Mouse (Mus musculus): ENCODE data around the gene Cacna1a. TPM values are rescaled to one million over a fixed set of nuclear protein-coding genes. Genes with fewer than 3 reads are reported as not detected.

Gene Cacna1a
- total and polyA plus RNA-seq, 2 experiments from 2014 or later, result 8.6 to 31.1 TPM

- ATAC-seq, result no peak
- H3K9me3 ChIP-seq (ENCODE audit: low read length), result no peaks in the 10 kb centered on the region
- WGBS, result 82% methylated on average over 7 of the region's 7 CpGs
- H3K4me1 ChIP-seq (ENCODE audit: insufficient read depth), result no peaks in the 10 kb centered on the region
- H3K4me3 ChIP-seq (ENCODE audit: low read depth, low read length), result no peak overlapping the region
- H3K27me3 ChIP-seq (ENCODE audit: insufficient read depth, low read length), result no peaks in the 10 kb centered on the region
- no peak overlapping the region for H3K4me2 ChIP-seq (ENCODE audit: low read depth)
- H3K36me3 ChIP-seq (ENCODE audit: insufficient read depth), result peaks cover 21% of the 10 kb centered on the region
- no peak for DNase-seq
- H3K27ac ChIP-seq (ENCODE audit: low read depth, low read length), result no peak overlapping the region
- H3K9ac ChIP-seq, result no peak overlapping the region
- TF ChIP-seq CTCF (IDR thresholded peaks at IDR 0.05; ENCODE audit: low read depth), result no peak
These were observed 154.2 kb downstream of the Cacna1a start for GRCm38 (mm10) chr8:84542481-84542880.

- DNase-seq (no peak), ATAC-seq (no peak)
- Histone ChIP-seq H3K4me1 (ENCODE audit: insufficient read depth) (no peaks in the 10 kb centered on the region), H3K27ac (ENCODE audit: low read depth, low read length) (no peak overlapping the region), H3K27me3 (ENCODE audit: insufficient read depth, low read length) (no peaks in the 10 kb centered on the region), H3K4me3 (ENCODE audit: low read depth, low read length) (no peak overlapping the region), H3K9ac (no peak overlapping the region), H3K4me2 (ENCODE audit: low read depth) (no peak overlapping the region), H3K9me3 (ENCODE audit: low read length) (no peaks in the 10 kb centered on the region), H3K36me3 (ENCODE audit: insufficient read depth) (peaks cover 21% of the 10 kb centered on the region)
- no peak for TF ChIP-seq CTCF (IDR thresholded peaks at IDR 0.05; ENCODE audit: low read depth)
- 85% methylated on average over 3 of the region's 3 CpGs for WGBS
These were observed 157.3 kb downstream of the Cacna1a start for GRCm38 (mm10) chr8:84545522-84545921.

GRCm38 (mm10) chr8:84552457-84552856 lies 164.2 kb downstream of the Cacna1a start:
- ATAC-seq, result no peak
- TF ChIP-seq CTCF (IDR thresholded peaks at IDR 0.05; ENCODE audit: low read depth), result no peak
- DNase-seq, result no peak
- no peak overlapping the region for H3K4me3 ChIP-seq (ENCODE audit: low read depth, low read length)
- no peaks in the 10 kb centered on the region for H3K9me3 ChIP-seq (ENCODE audit: low read length)
- no peak overlapping the region for H3K4me2 ChIP-seq (ENCODE audit: low read depth)
- H3K36me3 ChIP-seq (ENCODE audit: insufficient read depth), result peaks cover 27% of the 10 kb centered on the region; the same call in 1 of the 2 replicates
- 86% methylated on average over 4 of the region's 4 CpGs for WGBS
- no peak overlapping the region for H3K9ac ChIP-seq
- H3K27ac ChIP-seq (ENCODE audit: low read depth, low read length), result no peak overlapping the region
- H3K27me3 ChIP-seq (ENCODE audit: insufficient read depth, low read length), result 0 out of 2 replicates have a peak, but pooled peaks cover under 1% of the 10 kb centered on the region
- H3K4me1 ChIP-seq (ENCODE audit: insufficient read depth), result no peaks in the 10 kb centered on the region

GRCm38 (mm10) chr8:84553106-84553505 lies 164.9 kb downstream of the Cacna1a start:
- Histone ChIP-seq H3K27me3 (ENCODE audit: insufficient read depth, low read length) (0 out of 2 replicates have a peak, but pooled peaks cover 6% of the 10 kb centered on the region), H3K36me3 (ENCODE audit: insufficient read depth) (peaks cover 26% of the 10 kb centered on the region; the same call in 1 of the 2 replicates), H3K9ac (no peak overlapping the region), H3K27ac (ENCODE audit: low read depth, low read length) (no peak overlapping the region), H3K4me3 (ENCODE audit: low read depth, low read length) (no peak overlapping the region), H3K4me1 (ENCODE audit: insufficient read depth) (no peaks in the 10 kb centered on the region), H3K9me3 (ENCODE audit: low read length) (no peaks in the 10 kb centered on the region), H3K4me2 (ENCODE audit: low read depth) (no peak overlapping the region)
- no peak for TF ChIP-seq CTCF (IDR thresholded peaks at IDR 0.05; ENCODE audit: low read depth)
- no peak for DNase-seq
- WGBS, result 92% methylated on average over 8 of the region's 8 CpGs
- ATAC-seq, result no peak

- H3K4me2 ChIP-seq (ENCODE audit: low read depth), result no peak overlapping the region
- no peak overlapping the region for H3K27ac ChIP-seq (ENCODE audit: low read depth, low read length)
- TF ChIP-seq CTCF (IDR thresholded peaks at IDR 0.05; ENCODE audit: low read depth), result no peak
- H3K9ac ChIP-seq, result no peak overlapping the region
- ATAC-seq (no peak), DNase-seq (no peak)
- peaks cover 26% of the 10 kb centered on the region; the same call in 1 of the 2 replicates for H3K36me3 ChIP-seq (ENCODE audit: insufficient read depth)
- H3K27me3 ChIP-seq (ENCODE audit: insufficient read depth, low read length), result peaks cover 11% of the 10 kb centered on the region; the same call in 1 of the 2 replicates
- 81% methylated on average over 4 of the region's 4 CpGs for WGBS
- no peak overlapping the region for H3K4me3 ChIP-seq (ENCODE audit: low read depth, low read length)
- no peaks in the 10 kb centered on the region for H3K9me3 ChIP-seq (ENCODE audit: low read length)
- H3K4me1 ChIP-seq (ENCODE audit: insufficient read depth), result no peaks in the 10 kb centered on the region
These were observed 165.4 kb downstream of the Cacna1a start for GRCm38 (mm10) chr8:84553617-84554016.

GRCm38 (mm10) chr8:84554301-84555027 lies 166.2 kb downstream of the Cacna1a start:
- peaks cover 14% of the 10 kb centered on the region; the same call in 1 of the 2 replicates for H3K27me3 ChIP-seq (ENCODE audit: insufficient read depth, low read length)
- TF ChIP-seq CTCF (IDR thresholded peaks at IDR 0.05; ENCODE audit: low read depth), result peak; percentile 93
- WGBS, result 25% methylated on average over 14 of the region's 14 CpGs

GRCm38 (mm10) chr8:84555269-84555668 lies 167.0 kb downstream of the Cacna1a start:
- 46% methylated on average over 7 of the region's 7 CpGs for WGBS
- Histone ChIP-seq H3K27me3 (ENCODE audit: insufficient read depth, low read length) (peaks cover 20% of the 10 kb centered on the region), H3K9ac (no peak overlapping the region), H3K4me1 (ENCODE audit: insufficient read depth) (no peaks in the 10 kb centered on the region), H3K27ac (ENCODE audit: low read depth, low read length) (no peak overlapping the region), H3K9me3 (ENCODE audit: low read length) (no peaks in the 10 kb centered on the region), H3K36me3 (ENCODE audit: insufficient read depth) (peaks cover 16% of the 10 kb centered on the region; the same call in 1 of the 2 replicates), H3K4me2 (ENCODE audit: low read depth) (no peak overlapping the region), H3K4me3 (ENCODE audit: low read depth, low read length) (no peak overlapping the region)
- TF ChIP-seq CTCF (IDR thresholded peaks at IDR 0.05; ENCODE audit: low read depth), result no peak
- ATAC-seq (no peak), DNase-seq (no peak)

More at GRCm38 (mm10) chr8:84554301-84555027, 166.2 kb downstream of the Cacna1a start:
- Histone ChIP-seq H3K4me2 (ENCODE audit: low read depth) (no peak overlapping the region; the same call in 1 of the 2 replicates), H3K27ac (ENCODE audit: low read depth, low read length) (peak overlapping the region; percentile 46; the same call in 1 of the 2 replicates), H3K4me1 (ENCODE audit: insufficient read depth) (no peaks in the 10 kb centered on the region), H3K4me3 (ENCODE audit: low read depth, low read length) (no peak overlapping the region), H3K9me3 (ENCODE audit: low read length) (no peaks in the 10 kb centered on the region), H3K36me3 (ENCODE audit: insufficient read depth) (peaks cover 23% of the 10 kb centered on the region; the same call in 1 of the 2 replicates), H3K9ac (no peak overlapping the region)
- ATAC-seq, result peak; percentile 79
- DNase-seq, result peak; percentile 88
